Comparison of ENCODE assay signal across 14 mouse cellular contexts in genomic region chr16:59062411-59062810, GRCm38 (mm10). TPM values are rescaled to one million over a fixed set of nuclear protein-coding genes. Genes with fewer than 3 reads are reported as not detected.
"Had no signal": no experiment of that assay in that cellular context is flagged by ENCODE, and none has a peak within 500 bp of the region (broad histone marks: within the 10 kb centered on the region; RNA-seq: fewer than 3 reads in every experiment).

No protein-coding gene starts in this region.

RNA-seq across cellular contexts. Expression of gene Olfr190, which starts 15.4 kb away (rescaled TPM):
- polyA plus RNA-seq: neural tube, embryonic 13.5 days; neural tube, embryonic 14.5 days; neural tube, embryonic 15.5 days; small intestine, adult 2 months; spleen, adult 2 months; stomach, embryonic 14.5 days; stomach, embryonic 15.5 days; stomach, embryonic 16.5 days; stomach, postnatal 0 days; testis, adult 2 months; thymus, adult 2 months; thymus, postnatal 0 days; urinary bladder, adult 2 months had no signal

RNA-seq across cellular contexts. Expression of gene Olfr187, which starts 22.8 kb away (rescaled TPM):
- total RNA-seq: neutrophil, adult 5-6 weeks had no signal
- polyA plus RNA-seq: neural tube, embryonic 13.5 days; neural tube, embryonic 14.5 days; neural tube, embryonic 15.5 days; small intestine, adult 2 months; spleen, adult 2 months; stomach, embryonic 16.5 days; stomach, postnatal 0 days; testis, adult 2 months; thymus, adult 2 months; thymus, postnatal 0 days; urinary bladder, adult 2 months had no signal

RNA-seq across cellular contexts. Expression of gene Olfr191, which starts 27.2 kb away (rescaled TPM):
- total RNA-seq: neutrophil, adult 5-6 weeks had no signal
- polyA plus RNA-seq: neural tube, embryonic 13.5 days; neural tube, embryonic 14.5 days; neural tube, embryonic 15.5 days; small intestine, adult 2 months; spleen, adult 2 months; stomach, embryonic 14.5 days; stomach, embryonic 15.5 days; stomach, embryonic 16.5 days; stomach, postnatal 0 days; testis, adult 2 months; thymus, adult 2 months; thymus, postnatal 0 days; urinary bladder, adult 2 months had no signal

RNA-seq across cellular contexts. Expression of gene Olfr186, which starts 32.3 kb away (rescaled TPM):
- total RNA-seq: neutrophil, adult 5-6 weeks had no signal
- polyA plus RNA-seq: neural tube, embryonic 13.5 days; neural tube, embryonic 14.5 days; neural tube, embryonic 15.5 days; small intestine, adult 2 months; spleen, adult 2 months; stomach, postnatal 0 days; testis, adult 2 months; thymus, adult 2 months; thymus, postnatal 0 days; urinary bladder, adult 2 months had no signal

RNA-seq across cellular contexts. Expression of gene Olfr193, which starts 49.3 kb away (rescaled TPM):
- total RNA-seq: neutrophil, adult 5-6 weeks had no signal
- polyA plus RNA-seq: neural tube, embryonic 13.5 days; neural tube, embryonic 14.5 days; neural tube, embryonic 15.5 days; small intestine, adult 2 months; spleen, adult 2 months; stomach, embryonic 14.5 days; stomach, embryonic 15.5 days; stomach, embryonic 16.5 days; stomach, postnatal 0 days; testis, adult 2 months; thymus, adult 2 months; thymus, postnatal 0 days; urinary bladder, adult 2 months had no signal
